Mouse (Mus musculus) midbrain, embryonic 15.5 days (tissue): ENCODE data around the gene Prkg1. TPM values are rescaled to one million over a fixed set of nuclear protein-coding genes. Genes with fewer than 3 reads are reported as not detected.
"Not testable (repeated sequence)": the region's sequence is repeated elsewhere in the genome, so short reads cannot be mapped to it uniquely, and the experiment has no call there.

Experiments used
- ATAC-seq: fragments of 200-750 bp; cut with Nextera tagmentation; replicated peaks from 2 replicates; pipeline ENCODE4 v1.8.0; 2017; ENCODE audit warnings: moderate TSS enrichment
- H3K27ac ChIP-seq: fragments of 300-500 bp; sonication (generic); 2 replicates; pipeline ENCODE4 v1.5.1; 2015; ENCODE audit warnings: mild to moderate bottlenecking, inconsistent platforms
- H3K27me3 ChIP-seq: fragments of 300-500 bp; sonication (generic); replicated peaks from 2 replicates; pipeline ENCODE4 v1.6.1; 2015; ENCODE audit warnings: inconsistent platforms
- H3K36me3 ChIP-seq: fragments of 300-500 bp; sonication (generic); replicated peaks from 2 replicates; pipeline ENCODE4 v1.6.1; 2015; ENCODE audit warnings: inconsistent platforms
- H3K4me1 ChIP-seq: fragments of 300-500 bp; sonication (generic); 2 replicates; pipeline ENCODE4 v1.6.1; 2015; ENCODE audit warnings: inconsistent platforms
- H3K4me2 ChIP-seq: fragments of 300-500 bp; sonication (generic); 2 replicates; pipeline ENCODE4 v1.6.1; 2015; ENCODE audit warnings: inconsistent platforms, mild to moderate bottlenecking, moderate library complexity
- H3K4me3 ChIP-seq: fragments of 300-500 bp; sonication (generic); 2 replicates; pipeline ENCODE4 v1.5.1; 2015; ENCODE audit warnings: mild to moderate bottlenecking, inconsistent platforms
- H3K9ac ChIP-seq: fragments of 300-500 bp; sonication (generic); 2 replicates; pipeline ENCODE4 v1.6.1; 2015; ENCODE audit warnings: mild to moderate bottlenecking, inconsistent platforms
- H3K9me3 ChIP-seq: fragments of 300-500 bp; sonication (generic); 2 replicates; pipeline ENCODE4 v1.6.1; 2016; ENCODE audit warnings: inconsistent platforms
- WGBS: fragments of 180-500 bp; shearing (Covaris S2); methylation state at CpG from one replicate; pipeline ENCODE4 v1.1.7; 2015; ENCODE audit warnings: mixed read lengths; 5-methylcytosine and 5-hydroxymethylcytosine counted together
- polyA plus RNA-seq: library from polyadenylated mRNA; unstranded; fragments of >200 nt; fragmentation: Nextera tagmentation; extraction: Ambion mirVana; gene quantifications from 2 replicates; pipeline ENCODE4 v1.2.1, GENCODE M21; 2015

The Prkg1 gene
- polyA plus RNA-seq, 1 experiment from 2014 or later, result 4.3 TPM

DNA sequence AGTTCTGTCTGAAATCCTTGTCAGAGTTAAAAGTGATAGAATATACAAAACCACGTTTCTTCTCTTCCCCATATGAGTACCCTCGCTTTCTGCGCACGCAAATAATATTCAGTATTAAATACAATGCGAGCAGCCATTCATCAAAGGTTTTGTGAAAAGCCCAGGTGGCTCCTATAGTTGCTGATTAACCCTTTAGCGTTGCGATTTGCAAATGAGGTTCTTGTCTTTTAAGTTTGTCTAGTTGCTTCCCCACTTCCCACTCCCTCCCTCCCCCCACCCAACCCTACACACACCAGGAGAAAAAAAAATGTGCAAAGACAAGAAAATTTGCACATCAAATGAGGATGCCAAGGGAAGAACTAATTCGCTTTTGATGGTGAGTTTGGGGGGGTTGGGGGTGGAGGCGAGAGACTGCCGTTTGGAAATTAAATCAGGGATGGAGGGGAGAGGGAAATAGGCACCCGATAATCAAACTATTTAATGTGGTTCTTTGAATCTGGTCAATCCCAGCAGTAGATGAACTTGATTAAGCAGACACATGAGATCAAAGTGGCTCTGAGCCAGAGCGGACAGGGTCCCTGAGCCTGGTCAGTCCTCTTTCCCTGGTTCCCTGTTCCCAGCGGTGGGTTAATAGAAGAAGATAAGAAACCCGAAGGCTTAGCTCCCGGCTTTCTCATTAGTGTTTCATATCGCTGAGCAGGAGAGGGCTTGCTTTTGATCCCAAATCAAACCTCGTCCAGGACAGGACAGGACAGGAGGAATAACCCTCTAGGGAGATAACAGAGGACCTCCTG lies 1214.8 kb downstream of the Prkg1 start:
- ATAC-seq, result peak; percentile 43
- H3K9ac ChIP-seq, result no peak overlapping the region
- peak overlapping the region; percentile 72 for H3K4me2 ChIP-seq
- H3K4me1 ChIP-seq, result peaks cover 34% of the 10 kb centered on the region
- no peaks in the 10 kb centered on the region for H3K36me3 ChIP-seq
- WGBS, result under 1% methylated on average over 17 of the region's 17 CpGs
- no peak overlapping the region; the same call in 1 of the 2 replicates for H3K27ac ChIP-seq
- peaks cover 28% of the 10 kb centered on the region for H3K27me3 ChIP-seq
- no peaks in the 10 kb centered on the region for H3K9me3 ChIP-seq
- peak overlapping the region; percentile 39 for H3K4me3 ChIP-seq

- peak; percentile 81 for ATAC-seq
- 0% methylated on average over 26 of the region's 26 CpGs for whole genome bisulfite sequencing
Observed at GRCm38 (mm10) chr19:30549044-30549853, 1215.6 kb downstream of the Prkg1 start, which contains the start of gene Dkk1. Gene Dkk1 (minus strand): TSS chr19:30549665.

GRCm38 (mm10) chr19:30548411-30549043 lies 1216.3 kb downstream of the Prkg1 start:
- 1% methylated on average over 23 of the region's 23 CpGs for WGBS
- H3K27me3 ChIP-seq, result peaks cover 29% of the 10 kb centered on the region
- no peaks in the 10 kb centered on the region for H3K9me3 ChIP-seq
- peaks cover 29% of the 10 kb centered on the region for H3K4me1 ChIP-seq
- peak overlapping the region; percentile 72 for H3K4me2 ChIP-seq
- peak; percentile 66 for ATAC-seq
- no peaks in the 10 kb centered on the region for H3K36me3 ChIP-seq
- H3K27ac ChIP-seq, result no peak overlapping the region
- peak overlapping the region; percentile 26; the same call in 1 of the 2 replicates for H3K9ac ChIP-seq
- H3K4me3 ChIP-seq, result peak overlapping the region; percentile 39

More at GRCm38 (mm10) chr19:30549044-30549853, 1215.6 kb downstream of the Prkg1 start, which contains the start of gene Dkk1:
- Histone ChIP-seq H3K9me3 (no peaks in the 10 kb centered on the region), H3K4me3 (peak within 1 kb of the TSS; percentile 39), H3K4me2 (peak within 1 kb of the TSS; percentile 72), H3K27me3 (peaks cover 30% of the 10 kb centered on the region), H3K36me3 (no peaks in the 10 kb centered on the region), H3K9ac (peak within 1 kb of the TSS; percentile 26; the same call in 1 of the 2 replicates), H3K27ac (peak within 1 kb of the TSS; percentile 48), H3K4me1 (peaks cover 31% of the 10 kb centered on the region)

DNA sequence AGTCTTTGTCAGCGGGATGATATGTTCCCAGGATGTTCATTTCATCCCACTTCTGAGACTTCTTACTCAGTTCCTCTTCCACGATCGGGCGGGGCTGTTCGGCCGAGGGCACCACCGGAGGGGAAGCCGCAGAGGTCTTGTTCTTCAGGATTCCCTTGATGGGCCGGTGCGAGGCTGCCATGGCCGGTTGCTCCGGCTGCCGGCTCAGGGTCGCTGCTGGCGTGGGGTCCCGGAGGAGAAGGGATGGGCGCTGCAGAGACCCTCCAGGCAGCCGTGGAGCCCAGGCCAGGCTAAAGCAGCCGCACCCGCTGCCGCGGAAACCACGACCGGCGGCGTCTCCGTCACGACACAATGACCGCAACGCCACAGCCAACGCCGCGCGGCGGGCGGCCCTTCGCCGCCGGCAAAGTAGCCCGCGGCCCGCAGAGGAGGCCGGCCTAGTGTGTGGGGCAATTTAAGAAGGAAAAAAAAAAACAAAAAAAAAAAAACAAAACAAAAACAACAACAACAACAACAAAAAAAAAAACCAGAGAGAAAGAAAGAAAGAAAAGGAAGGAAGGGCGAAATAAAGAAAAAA lies 1225.4 kb downstream of the Prkg1 start:
- Histone ChIP-seq H3K27me3 (peaks cover 16% of the 10 kb centered on the region), H3K4me2 (peak overlapping the region; percentile 71), H3K4me3 (peak overlapping the region; percentile 45), H3K9ac (peak overlapping the region; percentile 45)
- H3K4me1 ChIP-seq, H3K36me3 ChIP-seq, ATAC-seq, H3K9me3 ChIP-seq, H3K27ac ChIP-seq: not testable (repeated sequence)
- 2% methylated on average over 44 of the region's 44 CpGs for WGBS

GRCm38 (mm10) chr19:30516771-30517170 lies 1248.1 kb downstream of the Prkg1 start:
- H3K9me3 ChIP-seq, result no peaks in the 10 kb centered on the region
- no peak overlapping the region for H3K9ac ChIP-seq
- WGBS, result 80% methylated on average over 6 of the region's 6 CpGs
- H3K27ac ChIP-seq, result no peak overlapping the region
- H3K4me2 ChIP-seq, result no peak overlapping the region
- no peaks in the 10 kb centered on the region for H3K36me3 ChIP-seq
- ATAC-seq, result no peak
- H3K4me1 ChIP-seq, result no peaks in the 10 kb centered on the region
- no peak overlapping the region for H3K4me3 ChIP-seq
- no peaks in the 10 kb centered on the region for H3K27me3 ChIP-seq

Other genes starting within 250 kb of the Prkg1 start
- not detected in 2 replicates for gene A1cf, start 103.7 kb upstream of the Prkg1 start, polyA plus RNA-seq